Mouse (Mus musculus) intestine, embryonic 15.5 days (tissue): Measurements from ENCODE around the gene Pklr. TPM values are rescaled to one million over a fixed set of nuclear protein-coding genes. Genes with fewer than 3 reads are reported as not detected.

ENCODE experiments used
- ATAC-seq: fragments of 200-750 bp; cut with Nextera tagmentation; 2 replicates; pipeline ENCODE4 v1.8.0; 2017; ENCODE audit warnings: moderate TSS enrichment, moderate library complexity
- H3K27ac ChIP-seq: fragments of 300-500 bp; sonication (generic); 2 replicates; pipeline ENCODE4 v1.5.1; 2015; ENCODE audit warnings: mild to moderate bottlenecking, inconsistent platforms
- H3K27me3 ChIP-seq: fragments of 300-500 bp; sonication (generic); replicated peaks from 2 replicates; pipeline ENCODE4 v1.6.1; 2015; ENCODE audit warnings: inconsistent platforms
- H3K36me3 ChIP-seq: fragments of 300-500 bp; sonication (generic); 2 replicates; pipeline ENCODE4 v1.6.1; 2015; ENCODE audit warnings: inconsistent platforms
- H3K4me1 ChIP-seq: fragments of 300-500 bp; sonication (generic); replicated peaks from 2 replicates; pipeline ENCODE4 v1.6.1; 2015; ENCODE audit warnings: inconsistent platforms
- H3K4me2 ChIP-seq: fragments of 300-500 bp; sonication (generic); replicated peaks from 2 replicates; pipeline ENCODE4 v1.6.1; 2015; ENCODE audit warnings: mild to moderate bottlenecking, inconsistent platforms
- H3K4me3 ChIP-seq: fragments of 300-500 bp; sonication (generic); replicated peaks from 2 replicates; pipeline ENCODE4 v1.5.1; 2015; ENCODE audit warnings: inconsistent platforms
- H3K9ac ChIP-seq: fragments of 300-500 bp; sonication (generic); 2 replicates; pipeline ENCODE4 v1.6.1; 2015; ENCODE audit warnings: inconsistent platforms
- H3K9me3 ChIP-seq: fragments of 300-500 bp; sonication (generic); 2 replicates; pipeline ENCODE4 v1.6.1; 2016; ENCODE audit warnings: inconsistent platforms
- WGBS: fragments of 180-500 bp; shearing (Covaris S2); methylation state at CpG from one replicate; pipeline ENCODE4 v1.1.7; 2015; 5-methylcytosine and 5-hydroxymethylcytosine counted together
- polyA plus RNA-seq: library from polyadenylated mRNA; unstranded; fragments of >200 nt; fragmentation: Nextera tagmentation; extraction: Ambion mirVana; gene quantifications from 2 replicates; pipeline ENCODE4 v1.2.1, GENCODE M21; 2015

The Pklr gene
- polyA plus RNA-seq, 1 experiment from 2014 or later = 58.8 TPM

DNA sequence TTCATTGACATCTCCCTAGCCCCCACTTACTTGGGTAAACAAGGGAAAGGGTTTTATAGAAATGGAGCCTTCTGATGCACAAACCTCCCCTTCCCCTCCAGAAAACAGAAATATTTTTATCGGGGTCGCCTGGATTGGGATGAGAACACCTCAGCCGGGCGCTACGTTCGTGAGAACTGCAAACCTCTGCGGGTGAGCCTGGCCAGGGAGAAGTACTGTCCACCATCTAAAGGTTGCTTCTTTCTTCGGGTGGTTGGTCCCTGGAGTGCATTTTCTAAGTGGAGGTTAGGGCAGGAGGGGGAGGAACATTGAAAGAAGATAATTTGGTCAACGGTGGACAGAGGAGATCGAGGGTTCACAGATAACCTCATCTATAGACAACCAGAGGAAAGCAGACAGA is 39.6 kb downstream of the Pklr start:
- H3K4me2 ChIP-seq = no peak overlapping the region
- peaks cover 6% of the 10 kb centered on the region for H3K4me1 ChIP-seq
- H3K27ac ChIP-seq = no peak overlapping the region
- H3K36me3 ChIP-seq = peaks cover 44% of the 10 kb centered on the region
- H3K9ac ChIP-seq = no peak overlapping the region
- WGBS = 89% methylated on average over 10 of the region's 10 CpGs
- no peak for ATAC-seq
- H3K9me3 ChIP-seq = no peaks in the 10 kb centered on the region
- H3K27me3 ChIP-seq = no peaks in the 10 kb centered on the region
- H3K4me3 ChIP-seq = no peak overlapping the region

- H3K9ac ChIP-seq = no peak overlapping the region
- peaks cover 47% of the 10 kb centered on the region for H3K36me3 ChIP-seq
- no peak overlapping the region for H3K4me3 ChIP-seq
- H3K27me3 ChIP-seq = no peaks in the 10 kb centered on the region
- 85% methylated on average over 7 of the region's 7 CpGs for WGBS
- peaks cover 6% of the 10 kb centered on the region for H3K4me1 ChIP-seq
- peak; percentile 3; the same call in 1 of the 2 replicates for ATAC-seq
- no peak overlapping the region for H3K4me2 ChIP-seq
- no peaks in the 10 kb centered on the region for H3K9me3 ChIP-seq
- H3K27ac ChIP-seq = 0 out of 2 replicates have a peak overlapping the region, but pooled peaks have one; percentile 24
Measured at GRCm38 (mm10) chr3:89176421-89176820, 40.5 kb downstream of the Pklr start.

DNA sequence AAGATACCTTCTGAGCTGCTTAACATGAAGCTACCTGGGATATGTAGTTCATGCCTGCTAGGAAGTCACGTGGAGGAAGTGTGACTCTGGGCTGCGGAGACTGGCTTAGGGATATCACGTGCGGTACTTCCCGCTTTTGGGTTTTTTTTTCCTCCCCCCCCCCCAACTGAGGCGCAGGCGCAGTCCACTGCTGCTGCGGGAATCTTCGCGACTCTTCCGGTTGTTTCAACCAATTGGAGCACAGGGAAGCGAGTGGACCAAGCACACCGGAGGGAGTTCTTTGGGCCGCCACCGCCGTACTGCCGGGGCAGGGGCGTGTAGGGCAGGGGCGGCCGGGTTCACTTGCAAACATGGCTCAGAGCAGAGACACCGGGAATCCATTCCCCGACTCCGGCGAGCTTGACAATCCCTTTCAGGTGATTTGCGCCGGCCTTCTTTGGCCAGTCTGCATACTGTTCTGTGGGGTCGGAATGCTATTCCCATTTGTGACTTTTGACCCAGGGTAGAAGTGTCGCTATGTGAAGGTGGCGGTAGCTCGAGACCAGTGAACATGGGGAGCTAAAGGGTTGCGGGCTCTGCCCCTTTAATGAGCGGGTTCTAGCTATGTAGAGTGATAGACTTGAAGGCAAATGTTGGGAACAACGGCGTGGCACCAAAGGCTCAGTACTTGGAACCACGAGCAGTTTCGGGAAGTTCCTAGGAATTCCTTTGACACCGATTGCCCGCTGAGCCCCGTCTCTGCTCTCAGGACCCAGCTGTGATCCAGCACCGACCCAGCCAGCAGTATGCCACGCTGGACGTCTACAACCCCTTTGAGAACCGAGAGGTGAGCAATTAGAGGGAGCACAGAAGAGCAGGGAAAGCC is 41.5 kb downstream of the Pklr start, which contains the start of gene Scamp3:
Gene Scamp3 (plus strand): TSS at position 232 of the 865 bp plus-strand sequence.
- peak; percentile 96 for ATAC-seq
- H3K9ac ChIP-seq = peak within 1 kb of the TSS; percentile 82
- H3K9me3 ChIP-seq = no peaks in the 10 kb centered on the region
- H3K27ac ChIP-seq = peak within 1 kb of the TSS; percentile 79
- H3K4me3 ChIP-seq = peak within 1 kb of the TSS; percentile 72
- no peaks in the 10 kb centered on the region for H3K27me3 ChIP-seq
- peak within 1 kb of the TSS; percentile 82 for H3K4me2 ChIP-seq
- peaks cover 53% of the 10 kb centered on the region for H3K36me3 ChIP-seq
- WGBS = under 1% methylated on average over 43 of the region's 43 CpGs
- H3K4me1 ChIP-seq = peaks cover 9% of the 10 kb centered on the region

- H3K4me1 ChIP-seq = peaks cover 12% of the 10 kb centered on the region
- H3K9ac ChIP-seq = peak overlapping the region; percentile 82
- H3K9me3 ChIP-seq = no peaks in the 10 kb centered on the region
- peak overlapping the region; percentile 82 for H3K4me2 ChIP-seq
- WGBS = 5% methylated on average over 6 of the region's 6 CpGs
- H3K4me3 ChIP-seq = peak overlapping the region; percentile 72
- no peaks in the 10 kb centered on the region for H3K27me3 ChIP-seq
- peak overlapping the region; percentile 79 for H3K27ac ChIP-seq
- no peak for ATAC-seq
- peaks cover 54% of the 10 kb centered on the region for H3K36me3 ChIP-seq
Measured at GRCm38 (mm10) chr3:89178107-89178385, 42.1 kb downstream of the Pklr start.

DNA sequence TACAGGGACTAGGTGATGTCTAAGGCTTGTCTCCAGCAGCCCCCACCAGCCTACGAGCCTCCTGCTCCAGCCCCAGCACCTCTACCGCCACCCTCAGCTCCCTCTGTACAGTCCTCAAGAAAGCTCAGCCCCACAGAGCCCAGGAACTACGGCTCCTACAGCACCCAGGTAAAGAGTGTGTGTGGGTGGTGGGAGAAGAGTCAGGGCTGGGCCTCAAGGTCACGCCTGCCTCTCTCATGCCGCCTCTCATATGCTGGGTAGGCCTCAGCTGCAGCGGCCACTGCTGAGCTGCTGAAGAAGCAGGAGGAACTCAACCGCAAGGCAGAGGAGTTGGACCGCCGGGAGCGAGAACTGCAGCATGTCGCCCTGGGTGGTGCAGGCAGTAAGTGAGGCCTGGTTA is 43.1 kb downstream of the Pklr start:
- 87% methylated on average over 11 of the region's 11 CpGs for WGBS
- Histone ChIP-seq H3K36me3 (peaks cover 46% of the 10 kb centered on the region), H3K4me3 (no peak overlapping the region), H3K27me3 (no peaks in the 10 kb centered on the region), H3K27ac (no peak overlapping the region), H3K9ac (no peak overlapping the region), H3K9me3 (no peaks in the 10 kb centered on the region), H3K4me1 (peaks cover 21% of the 10 kb centered on the region), H3K4me2 (peak overlapping the region; percentile 82)
- ATAC-seq = no peak

GRCm38 (mm10) chr3:89181749-89182500 is 46.0 kb downstream of the Pklr start:
- WGBS = 92% methylated on average over 27 of the region's 27 CpGs
- H3K27ac ChIP-seq = 0 out of 2 replicates have a peak overlapping the region, but pooled peaks have one; percentile 32

GRCm38 (mm10) chr3:89182531-89183057 is 46.7 kb downstream of the Pklr start:
- no peak; the same call in 1 of the 2 replicates for ATAC-seq
- no peaks in the 10 kb centered on the region for H3K27me3 ChIP-seq
- peak overlapping the region; percentile 64 for H3K4me3 ChIP-seq
- H3K9ac ChIP-seq = peak overlapping the region; percentile 82; the same call in 1 of the 2 replicates
- H3K4me2 ChIP-seq = peak overlapping the region; percentile 97
- peaks cover 37% of the 10 kb centered on the region for H3K4me1 ChIP-seq
- H3K27ac ChIP-seq = 0 out of 2 replicates have a peak overlapping the region, but pooled peaks have one; percentile 32
- H3K36me3 ChIP-seq = peaks cover 24% of the 10 kb centered on the region
- H3K9me3 ChIP-seq = no peaks in the 10 kb centered on the region
- 47% methylated on average over 7 of the region's 7 CpGs for WGBS

More at GRCm38 (mm10) chr3:89181749-89182500, 46.0 kb downstream of the Pklr start:
- H3K9me3 ChIP-seq = no peaks in the 10 kb centered on the region
- no peak overlapping the region for H3K4me3 ChIP-seq
- no peak for ATAC-seq
- no peak overlapping the region for H3K9ac ChIP-seq
- peaks cover 37% of the 10 kb centered on the region for H3K4me1 ChIP-seq
- H3K27me3 ChIP-seq = no peaks in the 10 kb centered on the region
- H3K4me2 ChIP-seq = no peak overlapping the region
- H3K36me3 ChIP-seq = peaks cover 24% of the 10 kb centered on the region

- peak within 1 kb of the TSS; percentile 97 for H3K4me2 ChIP-seq
- H3K9ac ChIP-seq = peak within 1 kb of the TSS; percentile 82
- H3K27ac ChIP-seq = peak within 1 kb of the TSS; percentile 89
- H3K4me3 ChIP-seq = peak within 1 kb of the TSS; percentile 64
- WGBS = 5% methylated on average over 38 of the region's 39 CpGs
- no peaks in the 10 kb centered on the region for H3K27me3 ChIP-seq
- H3K9me3 ChIP-seq = no peaks in the 10 kb centered on the region
- H3K36me3 ChIP-seq = peaks cover 24% of the 10 kb centered on the region
- peak; percentile 95 for ATAC-seq
- H3K4me1 ChIP-seq = peaks cover 36% of the 10 kb centered on the region
Measured at GRCm38 (mm10) chr3:89183058-89183958, 47.4 kb downstream of the Pklr start, which contains the start of gene Fam189b. Gene Fam189b, plus strand, starts transcription at chr3:89183143.

GRCm38 (mm10) chr3:89183959-89184315 is 48.0 kb downstream of the Pklr start:
- no peaks in the 10 kb centered on the region for H3K27me3 ChIP-seq
- peak overlapping the region; percentile 97 for H3K4me2 ChIP-seq
- no peaks in the 10 kb centered on the region for H3K9me3 ChIP-seq
- no peak overlapping the region for H3K27ac ChIP-seq
- H3K9ac ChIP-seq = peak overlapping the region; percentile 82
- WGBS = 82% methylated on average over 6 of the region's 6 CpGs
- peaks cover 33% of the 10 kb centered on the region for H3K4me1 ChIP-seq
- peak overlapping the region; percentile 64 for H3K4me3 ChIP-seq
- ATAC-seq = no peak
- H3K36me3 ChIP-seq = peaks cover 24% of the 10 kb centered on the region

GRCm38 (mm10) chr3:89187197-89187596 is 51.3 kb downstream of the Pklr start:
- H3K27ac ChIP-seq = no peak overlapping the region
- H3K4me3 ChIP-seq = no peak overlapping the region
- H3K27me3 ChIP-seq = no peaks in the 10 kb centered on the region
- no peaks in the 10 kb centered on the region for H3K9me3 ChIP-seq
- H3K9ac ChIP-seq = no peak overlapping the region
- WGBS = 57% methylated on average over 23 of the region's 23 CpGs
- no peak for ATAC-seq
- H3K4me2 ChIP-seq = no peak overlapping the region
- peaks cover 31% of the 10 kb centered on the region for H3K4me1 ChIP-seq
- H3K36me3 ChIP-seq = 0 out of 2 replicates have a peak, but pooled peaks cover 4% of the 10 kb centered on the region

- H3K4me1 ChIP-seq = peaks cover 25% of the 10 kb centered on the region
- H3K27me3 ChIP-seq = no peaks in the 10 kb centered on the region
- no peaks in the 10 kb centered on the region for H3K36me3 ChIP-seq
- no peak overlapping the region for H3K9ac ChIP-seq
- no peaks in the 10 kb centered on the region for H3K9me3 ChIP-seq
- WGBS = 86% methylated on average over 18 of the region's 18 CpGs
- no peak overlapping the region for H3K27ac ChIP-seq
- H3K4me2 ChIP-seq = no peak overlapping the region
- no peak overlapping the region for H3K4me3 ChIP-seq
- no peak for ATAC-seq
Measured at GRCm38 (mm10) chr3:89187690-89188477, 51.9 kb downstream of the Pklr start.
